Mouse (Mus musculus) ES-E14 (cell line): Measurements from ENCODE around the gene 2210011C24Rik. TPM values are rescaled to one million over a fixed set of nuclear protein-coding genes. Genes with fewer than 3 reads are reported as not detected.

Source experiments
- DNase-seq: peaks from one replicate; pipeline ENCODE4 v3.0.0-alpha.2; 2013; ENCODE audit warnings: low read depth, low spot score
- H3K27ac ChIP-seq: 2 replicates; pipeline ENCODE4 v1.5.1; 2012; ENCODE audit warnings: low read depth, mild to moderate bottlenecking, low read length, moderate library complexity, mixed read lengths; ENCODE audit not compliant: poor library complexity, insufficient read depth, severe bottlenecking
- H3K36me3 ChIP-seq: 2 replicates; pipeline ENCODE4 v1.6.1; 2012; ENCODE audit warnings: mild to moderate bottlenecking, low read length, moderate library complexity, mixed read lengths; ENCODE audit not compliant: control insufficient read depth, poor library complexity, insufficient read depth, severe bottlenecking
- H3K4me1 ChIP-seq, 2 experiments: fragments of 150-350 bp in 1 of 2; sonication (generic) in 1 of 2; 2 replicates each; pipeline ENCODE4 v1.6.1; 2012; ENCODE audit warnings: low read length in 2 of 2, mild to moderate bottlenecking in 1 of 2, mixed read lengths in 1 of 2; ENCODE audit not compliant: control insufficient read depth in 2 of 2, insufficient read depth in 2 of 2, poor library complexity in 1 of 2
- H3K4me3 ChIP-seq, 2 experiments: fragments of 150-350 bp in 1 of 2; sonication (generic) in 1 of 2; 2 replicates each; pipeline ENCODE4 v1.5.1; 2012; ENCODE audit warnings: low read length in 2 of 2, low read depth in 1 of 2, mild to moderate bottlenecking in 1 of 2, mixed read lengths in 1 of 2; ENCODE audit not compliant: insufficient read depth in 1 of 2, poor library complexity in 1 of 2, severe bottlenecking in 1 of 2
- H3K9ac ChIP-seq: 2 replicates; pipeline ENCODE4 v1.6.1; 2012; ENCODE audit warnings: low read depth, mild to moderate bottlenecking, low read length, mixed read lengths; ENCODE audit not compliant: poor library complexity, insufficient read depth, severe bottlenecking
- H3K9me3 ChIP-seq: fragments of 150-350 bp; sonication (generic); 2 replicates; pipeline ENCODE4 v1.6.1; 2012; ENCODE audit warnings: low read depth, mild to moderate bottlenecking, low read length; ENCODE audit not compliant: control insufficient read depth, insufficient read depth
- CHD2 ChIP-seq: IDR thresholded peaks from 2 replicates; pipeline ENCODE4 v1.6.1; 2014; ENCODE audit warnings: mild to moderate bottlenecking, low read depth, low read length, inconsistent platforms
- HCFC1 ChIP-seq: IDR thresholded peaks from 2 replicates; pipeline ENCODE4 v1.6.1; 2012; ENCODE audit warnings: low read length, inconsistent platforms, borderline replicate concordance; ENCODE audit not compliant: insufficient read depth
- MAFK ChIP-seq: IDR thresholded peaks from 2 replicates; pipeline ENCODE4 v1.6.1; 2014; ENCODE audit warnings: mild to moderate bottlenecking, low read depth, low read length, inconsistent platforms; ENCODE audit not compliant: insufficient read depth
- ZC3H11A ChIP-seq: IDR thresholded peaks from 2 replicates; pipeline ENCODE4 v1.6.1; 2012; ENCODE audit warnings: low read depth, mild to moderate bottlenecking, inconsistent platforms, low read length, borderline replicate concordance
- ZNF384 ChIP-seq: IDR thresholded peaks from 2 replicates; pipeline ENCODE4 v1.6.1; 2012; ENCODE audit warnings: low read depth, low read length, inconsistent platforms
- in situ Hi-C, 2 experiments: fragments of 600-800 bp; cut with MboI; formaldehyde crosslinking; loops; one replicate each; pipeline ENCODE4 v1.15.1; 2025; ENCODE audit warnings: low sequenced_read_pairs in 2 of 2, inconsistent platforms in 1 of 2; ENCODE audit not compliant: unreplicated experiment in 2 of 2
- total RNA-seq: library from RNA; depleted of rRNA; stranded (reverse); fragments of 300-350 nt; gene quantifications from 2 replicates; pipeline ENCODE4 v1.2.3, GENCODE M21; 2012

2210011C24Rik gene
- total RNA-seq, 1 experiment: 4.6 TPM

GRCm38 (mm10) chr8:84023631-84024030, 11.7 kb upstream of the 2210011C24Rik start:
- in situ Hi-C loops: no loop called here
- no peak overlapping the region for H3K9ac ChIP-seq
- TF ChIP-seq MAFK (no peak), ZC3H11A (no peak), ZNF384 (no peak), HCFC1 (no peak), CHD2 (no peak)
- H3K4me1 ChIP-seq: peaks cover 22 to 51% of the 10 kb centered on the region in 2 experiments
- no peak for DNase-seq
- no peak overlapping the region for H3K4me3 ChIP-seq
- no peaks in the 10 kb centered on the region for H3K9me3 ChIP-seq
- H3K27ac ChIP-seq: no peak overlapping the region
- H3K36me3 ChIP-seq: peaks cover 6% of the 10 kb centered on the region; the same call in 1 of the 2 replicates

- H3K9me3 ChIP-seq: no peaks in the 10 kb centered on the region
- H3K36me3 ChIP-seq: peaks cover 1% of the 10 kb centered on the region; the same call in 1 of the 2 replicates
- no peak overlapping the region for H3K9ac ChIP-seq
- no peak for DNase-seq
- no peak overlapping the region for H3K27ac ChIP-seq
- peaks cover 22 to 49% of the 10 kb centered on the region in 2 experiments for H3K4me1 ChIP-seq
- no peak overlapping the region for H3K4me3 ChIP-seq
- in situ Hi-C loops: no loop called here
- no peak for TF ChIP-seq HCFC1
- TF ChIP-seq CHD2: no peak
- TF ChIP-seq ZNF384: no peak
- TF ChIP-seq MAFK: no peak
- no peak for TF ChIP-seq ZC3H11A
Measured at GRCm38 (mm10) chr8:84023085-84023484, 11.1 kb upstream of the 2210011C24Rik start.

GRCm38 (mm10) chr8:84021569-84021968, 9.6 kb upstream of the 2210011C24Rik start:
- no peak for DNase-seq

GRCm38 (mm10) chr8:84021096-84021495, 9.1 kb upstream of the 2210011C24Rik start, which contains the start of gene Palm3:
TSS of gene Palm3 (plus strand) at chr8:84021471.
- no peak for DNase-seq
- TF ChIP-seq CHD2: no peak
- no peak for TF ChIP-seq ZC3H11A
- TF ChIP-seq MAFK: no peak
- TF ChIP-seq HCFC1: no peak
- TF ChIP-seq ZNF384: no peak
- Histone ChIP-seq H3K27ac (peak within 1 kb of the TSS; percentile 41), H3K4me1 (peaks cover 16 to 43% of the 10 kb centered on the region in 2 experiments), H3K36me3 (no peaks in the 10 kb centered on the region), H3K4me3 (peak within 1 kb of the TSS; percentile 8 to 23; a peak in 3 of 4 replicates), H3K9me3 (no peaks in the 10 kb centered on the region), H3K9ac (peak within 1 kb of the TSS; percentile 50)
- in situ Hi-C loops: no loop called here

More at GRCm38 (mm10) chr8:84021569-84021968, 9.6 kb upstream of the 2210011C24Rik start:
- Histone ChIP-seq H3K36me3 (no peaks in the 10 kb centered on the region), H3K4me1 (peaks cover 16 to 47% of the 10 kb centered on the region in 2 experiments), H3K9ac (peak overlapping the region; percentile 40), H3K27ac (peak overlapping the region; percentile 13; the same call in 1 of the 2 replicates), H3K9me3 (no peaks in the 10 kb centered on the region), H3K4me3 (peak overlapping the region; percentile 8 to 23; a peak in 3 of 4 replicates)
- TF ChIP-seq MAFK: no peak
- TF ChIP-seq ZNF384: no peak
- TF ChIP-seq ZC3H11A: no peak
- no peak for TF ChIP-seq CHD2
- no peak for TF ChIP-seq HCFC1
- in situ Hi-C loops: no loop called here

- no peak for DNase-seq
- in situ Hi-C loops: loop anchor here in 1 of 2 experiments (10.0 kb wide), 1 partner anchor 335 kb away; no protein-coding TSS in a partner anchor
- no peak overlapping the region for H3K9ac ChIP-seq
- H3K4me1 ChIP-seq: peaks cover 16 to 34% of the 10 kb centered on the region in 2 experiments
- H3K4me3 ChIP-seq: no peak overlapping the region
- TF ChIP-seq ZNF384: no peak
- TF ChIP-seq HCFC1: no peak
- no peak for TF ChIP-seq MAFK
- no peak for TF ChIP-seq CHD2
- no peak for TF ChIP-seq ZC3H11A
- no peaks in the 10 kb centered on the region for H3K36me3 ChIP-seq
- no peak overlapping the region for H3K27ac ChIP-seq
- no peaks in the 10 kb centered on the region for H3K9me3 ChIP-seq
Measured at GRCm38 (mm10) chr8:84019738-84020137, 7.8 kb upstream of the 2210011C24Rik start.
